Mouse (Mus musculus) forebrain, embryonic 11.5 days (tissue): Measurements from ENCODE around the gene Plekhm1. TPM values are rescaled to one million over a fixed set of nuclear protein-coding genes. Genes with fewer than 3 reads are reported as not detected.

Experiments used
- ATAC-seq: fragments of 200-750 bp; cut with Nextera tagmentation; replicated peaks from 2 replicates; pipeline ENCODE4 v1.8.0; 2017; ENCODE audit warnings: moderate TSS enrichment; ENCODE audit not compliant: low FRiP score
- DNase-seq: peaks from one replicate; pipeline ENCODE4 v3.0.0-alpha.2; 2017; ENCODE audit warnings: low spot score
- H3K27ac ChIP-seq: fragments of 300-500 bp; sonication (generic); 2 replicates; pipeline ENCODE4 v1.5.1; 2014; ENCODE audit warnings: low read depth, low read length
- H3K27me3 ChIP-seq: fragments of 300-500 bp; sonication (generic); 2 replicates; pipeline ENCODE4 v1.6.1; 2014; ENCODE audit warnings: mild to moderate bottlenecking, low read length, mixed read lengths; ENCODE audit not compliant: control insufficient read depth, insufficient read depth
- H3K36me3 ChIP-seq: fragments of 300-500 bp; sonication (generic); 2 replicates; pipeline ENCODE4 v1.6.1; 2014; ENCODE audit warnings: mild to moderate bottlenecking, low read length, moderate library complexity, mixed read lengths; ENCODE audit not compliant: control insufficient read depth, insufficient read depth
- H3K4me1 ChIP-seq: fragments of 300-500 bp; sonication (generic); replicated peaks from 2 replicates; pipeline ENCODE4 v1.6.1; 2014; ENCODE audit warnings: low read length, mixed read lengths; ENCODE audit not compliant: control insufficient read depth, insufficient read depth
- H3K4me2 ChIP-seq: fragments of 300-500 bp; sonication (generic); 2 replicates; pipeline ENCODE4 v1.6.1; 2014; ENCODE audit warnings: low read depth, mild to moderate bottlenecking, low read length, moderate library complexity, mixed read lengths; ENCODE audit not compliant: severe bottlenecking
- H3K4me3 ChIP-seq: fragments of 300-500 bp; sonication (generic); 2 replicates; pipeline ENCODE4 v1.5.1; 2014; ENCODE audit warnings: low read depth, low read length
- H3K9ac ChIP-seq: fragments of 300-500 bp; sonication (generic); 2 replicates; pipeline ENCODE4 v1.6.1; 2014; ENCODE audit warnings: low read length
- H3K9me3 ChIP-seq: fragments of 300-500 bp; sonication (generic); 2 replicates; pipeline ENCODE4 v1.6.1; 2016; ENCODE audit warnings: low read length, mixed read lengths; ENCODE audit not compliant: control insufficient read depth
- WGBS: fragments of 180-500 bp; shearing (Covaris S2); extraction: QIAGEN DNeasy Blood & Tissue Kit; methylation state at CpG from one replicate; pipeline ENCODE4 v1.1.7; 2014; 5-methylcytosine and 5-hydroxymethylcytosine counted together
- polyA plus RNA-seq: library from polyadenylated mRNA; unstranded; fragments of >200 nt; fragmentation: Nextera tagmentation; extraction: Ambion mirVana; gene quantifications from 2 replicates; pipeline ENCODE4 v1.2.1, GENCODE M21; 2014

The Plekhm1 gene
- polyA plus RNA-seq, 1 experiment from 2014 or later: 11.3 TPM

DNA sequence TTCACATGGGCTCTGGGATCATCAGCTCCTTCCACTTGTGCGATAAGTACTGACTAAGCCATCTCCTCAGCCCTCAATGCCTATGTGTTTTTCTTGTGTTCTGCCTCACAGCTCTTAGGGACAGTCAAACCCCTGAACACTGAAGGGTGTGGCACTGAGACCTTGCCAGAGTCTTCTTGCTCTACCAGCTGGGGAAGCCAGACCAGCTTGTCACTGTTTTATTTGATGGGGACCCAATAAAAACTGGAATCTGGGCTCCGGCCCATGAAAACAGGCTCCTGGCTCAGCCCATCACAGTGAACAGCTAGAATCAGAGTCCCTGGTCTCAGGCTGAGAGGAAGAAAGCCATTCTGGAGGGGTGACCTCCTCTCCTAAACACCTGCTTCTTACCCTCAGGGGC, 75.3 kb downstream of the Plekhm1 start:
- WGBS: 91% methylated on average over 2 of the region's 2 CpGs
- no peak overlapping the region for H3K4me3 ChIP-seq
- H3K36me3 ChIP-seq: no peaks in the 10 kb centered on the region
- ATAC-seq: no peak
- peaks cover 22% of the 10 kb centered on the region for H3K27me3 ChIP-seq
- peaks cover 4% of the 10 kb centered on the region; the same call in 1 of the 2 replicates for H3K4me1 ChIP-seq
- H3K4me2 ChIP-seq: no peak overlapping the region
- H3K9me3 ChIP-seq: no peaks in the 10 kb centered on the region
- H3K27ac ChIP-seq: no peak overlapping the region
- DNase-seq: no peak
- no peak overlapping the region for H3K9ac ChIP-seq

DNA sequence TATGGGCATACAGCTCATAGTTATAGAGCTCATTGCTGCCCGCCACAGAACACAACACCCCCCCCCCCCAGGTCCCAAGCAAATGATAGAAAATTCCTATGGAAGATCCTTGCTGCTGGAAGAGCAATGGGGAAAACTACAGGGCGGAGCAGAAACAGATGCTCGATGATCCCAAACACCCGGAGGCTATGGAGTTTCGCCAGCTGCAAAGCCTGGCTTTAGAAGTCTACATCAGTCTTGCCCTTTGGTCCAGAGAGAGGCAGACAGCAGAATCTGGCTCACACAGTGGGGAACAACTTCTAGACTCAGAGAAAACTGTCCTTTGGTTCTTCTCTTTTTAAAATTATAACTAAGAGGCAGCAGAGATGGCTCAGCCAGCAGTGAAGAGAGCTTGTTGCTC, 76.9 kb downstream of the Plekhm1 start:
- Histone ChIP-seq H3K36me3 (no peaks in the 10 kb centered on the region), H3K9ac (no peak overlapping the region), H3K4me2 (no peak overlapping the region), H3K9me3 (no peaks in the 10 kb centered on the region), H3K4me1 (peaks cover 4% of the 10 kb centered on the region; the same call in 1 of the 2 replicates), H3K4me3 (no peak overlapping the region), H3K27me3 (peaks cover 22% of the 10 kb centered on the region), H3K27ac (no peak overlapping the region)
- ATAC-seq (no peak), DNase-seq (no peak)
- 93% methylated on average over 5 of the region's 5 CpGs for WGBS

DNA sequence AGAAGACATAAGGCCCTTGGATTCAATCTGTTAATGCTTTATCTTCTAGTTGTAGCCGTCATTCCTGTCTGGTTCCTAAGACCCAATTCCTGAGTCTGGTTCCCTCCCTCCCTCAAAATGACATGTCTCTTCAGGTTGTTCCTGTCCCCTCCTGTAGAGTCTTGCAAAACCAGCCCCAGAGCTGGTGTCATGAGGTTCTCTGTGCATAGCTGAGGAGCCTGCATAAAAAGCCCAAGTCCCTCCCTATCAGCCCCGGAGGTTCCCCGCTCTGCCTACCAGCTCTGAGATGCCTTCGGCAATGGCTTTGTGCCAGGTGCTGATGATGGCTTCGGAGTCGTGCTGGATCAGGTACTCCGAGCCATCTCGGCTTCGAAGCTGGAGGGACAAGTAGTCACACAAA, 77.6 kb downstream of the Plekhm1 start:
- H3K4me3 ChIP-seq: no peak overlapping the region
- ATAC-seq (no peak), DNase-seq (no peak)
- no peak overlapping the region for H3K9ac ChIP-seq
- H3K4me1 ChIP-seq: peaks cover 4% of the 10 kb centered on the region; the same call in 1 of the 2 replicates
- no peak overlapping the region for H3K4me2 ChIP-seq
- no peaks in the 10 kb centered on the region for H3K9me3 ChIP-seq
- H3K27ac ChIP-seq: no peak overlapping the region
- H3K36me3 ChIP-seq: no peaks in the 10 kb centered on the region
- peaks cover 22% of the 10 kb centered on the region for H3K27me3 ChIP-seq
- 89% methylated on average over 9 of the region's 9 CpGs for WGBS

DNA sequence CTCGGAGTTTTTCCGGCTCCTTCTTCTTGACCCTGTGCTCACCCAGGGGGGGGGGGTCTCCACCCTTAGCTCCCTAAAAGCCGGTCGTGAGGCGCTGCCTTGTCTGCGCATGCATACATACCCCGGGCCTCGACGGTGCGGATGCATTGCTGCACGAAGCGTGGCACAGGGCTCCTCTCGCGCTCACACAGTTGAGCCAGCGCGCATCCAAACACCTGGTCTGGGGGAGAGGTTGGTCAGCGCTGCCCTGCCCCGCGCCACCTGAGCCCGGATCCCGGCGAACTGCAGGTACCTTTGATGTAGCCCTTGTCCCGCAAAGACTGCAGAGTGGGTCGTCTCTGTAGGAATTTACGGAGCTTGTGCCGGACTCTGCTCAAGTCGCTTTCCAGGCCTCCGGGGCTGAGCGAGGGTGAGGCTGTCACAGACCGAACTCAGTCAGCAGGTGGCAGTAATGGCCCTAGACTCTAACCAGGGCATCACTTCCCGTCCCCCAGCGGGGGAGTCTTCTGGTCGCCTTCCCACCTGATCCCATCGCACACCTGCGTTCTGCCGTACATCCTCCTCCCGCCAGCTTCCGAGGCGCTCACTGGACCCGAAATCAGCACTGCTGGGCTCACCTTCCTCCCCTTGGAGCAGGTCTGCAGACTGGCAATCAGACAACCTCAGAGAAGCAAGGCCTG, 78.6 kb downstream of the Plekhm1 start:
- H3K9me3 ChIP-seq: no peaks in the 10 kb centered on the region
- H3K4me3 ChIP-seq: no peak overlapping the region
- peak; percentile 78 for DNase-seq
- no peaks in the 10 kb centered on the region for H3K36me3 ChIP-seq
- H3K4me1 ChIP-seq: peaks cover 4% of the 10 kb centered on the region; the same call in 1 of the 2 replicates
- 14% methylated on average over 40 of the region's 40 CpGs for WGBS
- peak overlapping the region; percentile 36 for H3K4me2 ChIP-seq
- H3K27me3 ChIP-seq: peaks cover 22% of the 10 kb centered on the region
- ATAC-seq: 0 out of 2 replicates have a peak, but pooled peaks have one; percentile 56
- no peak overlapping the region for H3K27ac ChIP-seq
- H3K9ac ChIP-seq: no peak overlapping the region; the same call in 1 of the 2 replicates

DNA sequence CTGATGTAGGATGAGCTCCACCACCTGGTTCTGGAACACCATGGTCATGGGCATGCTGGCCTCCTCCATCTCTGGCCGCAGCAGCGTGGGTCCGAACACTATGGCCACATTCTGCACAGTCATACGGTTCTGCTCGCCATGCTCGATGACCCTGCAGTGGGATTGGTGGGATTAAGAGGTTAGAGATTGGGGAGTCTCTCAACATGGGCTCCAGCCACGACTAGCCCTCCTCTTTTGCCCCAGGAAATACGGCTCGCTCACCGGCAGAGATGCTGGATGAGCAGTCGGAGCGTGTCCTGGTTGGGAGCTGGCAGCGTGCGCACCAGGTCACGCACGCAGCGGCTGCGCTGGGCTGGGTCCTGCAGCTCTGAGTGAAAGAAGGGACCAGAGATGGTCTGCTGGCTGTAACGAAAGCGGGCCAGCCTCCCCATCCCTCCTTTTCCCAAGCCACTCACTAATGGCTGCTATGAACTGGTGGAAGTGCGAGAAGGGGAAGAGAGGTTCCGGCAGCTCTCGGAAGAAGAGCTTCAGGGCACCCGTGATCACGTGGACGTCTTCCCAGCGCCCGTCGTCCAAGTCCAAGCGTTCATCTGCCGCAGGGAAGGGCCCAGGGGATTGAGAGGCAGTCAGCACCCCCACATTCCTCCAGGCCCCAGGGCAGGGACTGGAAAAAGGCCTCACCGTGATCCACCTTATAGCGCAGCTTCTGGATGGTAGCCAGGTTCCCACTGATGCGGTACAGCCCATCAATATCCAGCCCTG, 79.4 kb downstream of the Plekhm1 start:
- Histone ChIP-seq H3K4me1 (peaks cover 4% of the 10 kb centered on the region; the same call in 1 of the 2 replicates), H3K4me2 (peak overlapping the region; percentile 36; the same call in 1 of the 2 replicates), H3K4me3 (peak overlapping the region; percentile 17), H3K9ac (peak overlapping the region; percentile 23; the same call in 1 of the 2 replicates), H3K9me3 (no peaks in the 10 kb centered on the region), H3K36me3 (no peaks in the 10 kb centered on the region), H3K27me3 (peaks cover 22% of the 10 kb centered on the region), H3K27ac (no peak overlapping the region)
- no peak for ATAC-seq
- WGBS: 33% methylated on average over 34 of the region's 34 CpGs
- peak; percentile 61 for DNase-seq

DNA sequence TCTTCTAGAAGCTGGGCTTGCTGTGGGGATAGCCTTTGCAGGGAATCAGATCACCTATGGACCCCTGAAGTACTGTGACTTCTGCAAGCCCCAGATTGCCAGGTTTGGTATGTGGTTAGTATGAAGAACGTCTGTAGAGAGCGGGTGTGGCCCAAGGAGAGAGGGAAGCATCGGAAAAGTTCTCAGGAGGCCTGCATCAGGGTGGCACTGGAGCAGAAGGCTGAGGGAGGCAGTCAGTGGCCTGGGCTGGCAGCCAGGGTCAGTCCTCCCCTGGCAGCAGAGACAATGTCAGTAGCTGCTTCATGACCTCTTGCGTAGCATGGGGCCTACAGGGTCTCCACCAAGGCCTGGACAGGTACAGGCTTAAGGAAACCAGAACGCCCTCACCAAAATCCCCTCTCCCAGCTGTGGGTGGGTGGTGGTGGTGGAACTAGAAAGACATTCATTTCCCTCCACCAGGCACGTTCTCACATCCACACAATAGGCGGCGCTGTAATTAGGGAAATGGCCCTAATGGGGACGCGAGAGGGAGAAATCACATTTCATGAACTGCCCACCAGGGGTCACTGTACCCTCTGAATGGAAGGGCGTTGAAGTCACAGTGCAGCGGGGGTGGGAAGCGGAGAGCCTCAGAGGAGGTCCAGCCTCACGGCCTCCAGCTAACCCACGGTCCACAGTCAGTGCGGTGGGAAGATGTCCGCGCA, 80.1 kb downstream of the Plekhm1 start:
- Histone ChIP-seq H3K27me3 (peaks cover 22% of the 10 kb centered on the region), H3K4me2 (peak overlapping the region; percentile 36), H3K4me3 (peak overlapping the region; percentile 17), H3K4me1 (peaks cover 4% of the 10 kb centered on the region; the same call in 1 of the 2 replicates), H3K36me3 (no peaks in the 10 kb centered on the region), H3K9me3 (no peaks in the 10 kb centered on the region), H3K27ac (no peak overlapping the region), H3K9ac (no peak overlapping the region)
- 28% methylated on average over 18 of the region's 18 CpGs for WGBS
- ATAC-seq (peak; percentile 60), DNase-seq (peak; percentile 91)

DNA sequence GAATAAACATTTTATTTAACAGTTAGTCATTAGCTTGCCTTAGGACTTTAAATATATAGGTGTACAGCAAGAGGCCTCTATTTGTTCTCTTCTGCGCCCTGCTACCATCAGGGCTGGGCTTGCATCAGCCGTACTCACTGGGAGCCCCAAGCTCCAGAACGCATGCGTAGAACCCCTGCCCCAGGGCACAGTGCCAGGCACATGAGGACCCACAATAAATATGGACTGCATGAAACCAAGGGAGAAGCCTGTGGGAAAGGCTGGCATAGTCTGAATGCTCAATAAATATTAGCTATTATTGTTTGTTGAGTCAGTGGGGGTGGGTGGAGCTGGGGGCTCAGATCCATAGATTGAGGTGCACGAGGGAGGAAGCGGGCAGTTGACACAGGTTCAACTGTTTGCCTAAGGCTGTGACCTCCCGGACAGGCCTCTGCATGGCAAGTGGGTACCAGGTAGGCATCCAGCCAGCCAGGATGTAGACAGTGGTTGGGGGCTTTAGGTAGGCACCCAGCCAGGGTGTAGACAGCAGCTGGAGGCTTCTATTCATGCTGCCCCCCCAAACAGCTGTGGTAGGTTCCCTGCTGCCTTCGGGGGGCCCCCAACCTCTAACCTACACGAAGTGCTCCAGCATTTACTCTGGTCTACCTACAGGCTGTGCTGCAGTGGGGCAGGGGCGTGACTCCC, 80.8 kb downstream of the Plekhm1 start:
- 94% methylated on average over 10 of the region's 10 CpGs for WGBS
- H3K27ac ChIP-seq: no peak overlapping the region
- no peak for ATAC-seq
- no peak overlapping the region for H3K9ac ChIP-seq
- no peaks in the 10 kb centered on the region for H3K36me3 ChIP-seq
- no peak overlapping the region for H3K4me3 ChIP-seq
- peaks cover 22% of the 10 kb centered on the region for H3K27me3 ChIP-seq
- no peak overlapping the region; the same call in 1 of the 2 replicates for H3K4me2 ChIP-seq
- peaks cover 4% of the 10 kb centered on the region; the same call in 1 of the 2 replicates for H3K4me1 ChIP-seq
- no peak for DNase-seq
- no peaks in the 10 kb centered on the region for H3K9me3 ChIP-seq
